Mouse (Mus musculus) E14TG2a.4 (cell line): ENCODE measurements around the gene Tm7sf3.

Experiments
- CTCF ChIP-seq: conservative IDR thresholded peaks from 2 replicates; pipeline ENCODE4 v1.5.1; 2014; ENCODE audit warnings: low read length
- NANOG ChIP-seq: IDR thresholded peaks from 2 replicates; pipeline ENCODE4 v1.6.1; 2014; ENCODE audit warnings: borderline replicate concordance, low read length, mixed read lengths

- TF ChIP-seq CTCF (no peak), NANOG (no peak)
Observed at GRCm38 (mm10) chr6:146686463-146687196, 44.0 kb upstream of the Tm7sf3 start.
